Mouse (Mus musculus) spleen, adult 10 weeks (tissue): ENCODE measurements around the gene Mcm3. TPM values are rescaled to one million over a fixed set of nuclear protein-coding genes. Genes with fewer than 3 reads are reported as not detected.

Experiments used
- polyA plus RNA-seq: library from polyadenylated mRNA; stranded (reverse); fragments of 350-450 nt; fragmentation: Illumina TruSeq; extraction: RNeasy Lipid Tissue Mini Kit (QIAGEN cat#74804); gene quantifications from one replicate; pipeline ENCODE4 v1.2.3, GENCODE M21; 2015; ENCODE audit warnings: low replicate concordance; ENCODE audit not compliant: insufficient read depth

The Mcm3 gene
- polyA plus RNA-seq = 46.2 TPM

DNA sequence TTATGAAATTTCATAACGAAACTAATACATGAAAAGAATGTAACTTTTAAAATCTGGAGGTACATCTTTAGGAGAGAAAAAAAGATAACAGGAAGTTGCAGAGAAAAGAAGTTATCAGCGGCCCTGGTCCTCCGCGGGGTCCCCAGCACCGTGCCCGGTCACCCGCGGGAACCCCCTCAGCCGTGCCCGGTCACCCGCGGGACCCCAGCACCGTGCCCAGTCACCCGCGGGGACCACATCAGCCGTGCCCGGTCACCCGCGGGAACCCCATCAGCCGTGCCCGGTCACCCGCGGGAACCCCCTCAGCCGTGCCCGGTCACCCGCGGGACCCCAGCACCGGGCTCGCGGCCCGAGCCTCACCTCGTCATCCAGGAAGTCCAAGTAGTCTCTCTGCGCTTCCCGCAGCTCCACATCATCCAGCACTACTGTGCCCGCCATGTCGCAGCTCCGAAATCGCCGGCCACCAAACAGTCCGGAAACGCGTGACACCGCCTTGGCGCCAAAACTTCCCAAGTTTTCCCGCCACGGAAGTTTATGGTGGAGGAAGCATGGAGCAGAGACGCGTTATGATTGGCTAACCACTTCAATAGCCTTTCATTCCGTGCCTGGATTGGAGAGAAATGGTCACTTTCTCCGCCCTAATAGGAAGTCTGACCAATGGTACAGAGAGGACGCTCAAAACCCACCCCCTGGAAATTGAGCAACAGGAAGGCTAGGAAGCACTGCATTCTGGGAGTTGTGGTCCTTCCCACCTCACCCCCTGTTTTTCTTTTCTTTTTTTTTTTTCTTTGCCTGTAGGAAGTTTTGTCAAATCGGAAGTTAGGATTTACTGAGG is at the start of gene Mcm3:
Mcm3 (minus strand) TSS at position 542 of the 835 bp plus-strand sequence.

DNA sequence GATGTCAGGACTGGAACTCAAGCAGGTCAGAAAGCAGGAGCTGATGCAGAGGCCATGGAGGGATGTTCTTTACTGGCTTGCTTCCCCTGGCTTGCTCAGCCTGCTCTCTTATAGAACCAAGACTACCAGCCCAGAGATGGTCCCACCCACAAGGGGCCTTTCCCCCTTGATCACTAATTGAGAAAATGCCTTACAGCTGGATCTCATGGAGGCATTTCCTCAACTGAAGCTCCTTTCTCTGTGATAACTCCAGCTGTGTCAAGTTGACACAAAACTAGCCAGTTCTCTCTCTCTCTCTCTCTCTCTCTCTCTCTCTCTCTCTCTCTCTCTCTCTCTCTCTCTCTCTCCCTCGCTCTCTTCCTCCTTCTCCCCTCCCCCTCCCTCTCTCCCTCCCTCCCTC is 29.6 kb downstream of the Mcm3 start, which contains the start of gene Il17f:
Il17f (minus strand) TSS at position 101 of the 400 bp plus-strand sequence.

Other genes starting within 250 kb of the Mcm3 start
- not detected for gene Pkhd1, start 202.2 kb downstream of the Mcm3 start, polyA plus RNA-seq
- gene Il17a, start 89.4 kb downstream of the Mcm3 start, polyA plus RNA-seq = not detected
- not detected for gene Il17f, start 29.7 kb downstream of the Mcm3 start, polyA plus RNA-seq
- gene Paqr8, start 70.3 kb upstream of the Mcm3 start, polyA plus RNA-seq = 2.7 TPM
- 1.1 TPM for gene Efhc1, start 131.3 kb upstream of the Mcm3 start, polyA plus RNA-seq